Mouse (Mus musculus) c-Kit-positive CD71-negative TER-119-negative erythroid progenitor cells, embryonic 14.5 days (primary cell): Measurements from ENCODE around the gene Tprn.
A peak's percentile ranks its signal among the peaks of the same experiment; 100 is the strongest.

Experiments
- DNase-seq: peaks from one replicate; pipeline ENCODE4 v3.0.0-alpha.2; 2013; ENCODE audit warnings: low read depth

The Tprn gene

DNA sequence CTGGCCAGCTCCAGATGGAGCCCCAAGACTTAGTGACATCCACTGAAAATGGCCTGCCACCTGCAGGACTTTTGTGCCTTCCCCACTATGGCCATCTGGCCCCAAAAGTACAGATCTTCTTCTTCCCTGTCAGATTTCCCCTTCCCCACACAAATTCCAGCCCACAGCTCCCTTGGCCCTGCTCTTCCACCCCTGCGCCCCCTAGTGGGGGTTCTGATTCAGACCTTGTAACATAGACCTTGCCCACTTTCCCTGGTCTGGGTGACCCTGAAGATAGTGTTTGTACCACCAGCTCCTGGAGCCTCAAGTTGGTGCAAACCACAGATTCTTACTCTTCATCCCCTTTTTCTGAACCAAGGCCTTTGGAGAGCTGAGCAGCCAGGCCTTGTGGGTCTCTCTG, 30.4 kb downstream of the Tprn start:
- peak; percentile 63 for DNase-seq

DNA sequence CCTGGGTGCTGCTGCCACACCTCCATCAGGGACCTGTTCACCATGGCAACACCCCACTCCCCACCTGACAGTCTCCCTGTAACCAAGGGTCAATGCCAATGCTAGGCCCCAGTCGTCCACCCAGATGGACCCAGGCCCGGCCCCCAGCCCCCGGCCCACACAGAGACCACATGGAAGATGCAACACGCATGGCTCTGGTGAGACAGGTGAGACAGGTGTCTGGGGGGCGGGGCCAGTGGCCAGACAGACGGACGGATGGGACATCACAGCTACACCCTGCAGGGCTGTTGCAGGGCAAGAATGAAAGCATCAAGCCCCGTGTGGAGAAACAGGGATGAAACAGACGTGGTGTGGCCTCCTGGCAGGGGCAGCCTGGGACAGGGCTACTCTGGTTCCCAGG, 31.3 kb downstream of the Tprn start:
- DNase-seq: no peak

- DNase-seq: no peak
Measured at GRCm38 (mm10) chr2:25297093-25297492, 34.7 kb downstream of the Tprn start.

DNA sequence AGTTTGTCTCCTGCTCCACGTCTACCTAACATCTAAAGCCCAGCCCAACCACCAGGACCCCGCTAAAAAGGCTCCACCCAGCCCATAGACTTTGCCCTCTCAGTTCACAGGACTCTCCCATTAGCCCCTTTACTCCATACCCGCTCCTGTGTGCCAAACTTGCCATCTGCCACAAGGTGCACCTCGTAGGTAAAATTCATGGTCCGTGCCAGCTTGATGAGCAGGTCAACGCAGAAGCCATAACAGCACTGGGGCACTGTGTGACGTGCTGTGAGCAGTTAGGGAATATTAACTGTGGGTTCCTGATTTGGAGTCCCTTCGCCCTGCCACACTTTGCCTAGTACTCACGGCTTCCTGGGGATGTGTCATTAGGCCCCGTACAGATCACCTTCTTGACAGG, 35.6 kb downstream of the Tprn start:
- DNase-seq: no peak

DNA sequence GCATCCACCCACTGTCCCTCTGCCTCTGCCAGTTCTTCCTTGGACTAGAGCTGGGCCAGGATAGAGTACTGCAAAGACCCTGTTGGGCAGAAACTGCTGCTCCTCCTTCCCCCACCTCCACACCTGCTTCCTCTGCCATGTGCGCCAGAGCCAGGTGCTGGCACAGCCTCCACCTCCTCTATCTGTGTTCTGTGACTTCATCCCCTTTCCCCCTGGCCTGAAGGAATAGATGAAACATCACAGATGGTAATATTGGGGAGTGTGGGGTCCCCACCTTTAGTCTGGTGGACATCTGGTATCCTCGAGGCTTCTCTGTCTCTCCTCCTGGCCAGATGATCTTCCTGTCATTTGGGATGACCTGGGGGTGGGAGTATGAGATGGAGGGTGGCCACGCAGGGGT, 41.0 kb downstream of the Tprn start:
- no peak for DNase-seq

DNA sequence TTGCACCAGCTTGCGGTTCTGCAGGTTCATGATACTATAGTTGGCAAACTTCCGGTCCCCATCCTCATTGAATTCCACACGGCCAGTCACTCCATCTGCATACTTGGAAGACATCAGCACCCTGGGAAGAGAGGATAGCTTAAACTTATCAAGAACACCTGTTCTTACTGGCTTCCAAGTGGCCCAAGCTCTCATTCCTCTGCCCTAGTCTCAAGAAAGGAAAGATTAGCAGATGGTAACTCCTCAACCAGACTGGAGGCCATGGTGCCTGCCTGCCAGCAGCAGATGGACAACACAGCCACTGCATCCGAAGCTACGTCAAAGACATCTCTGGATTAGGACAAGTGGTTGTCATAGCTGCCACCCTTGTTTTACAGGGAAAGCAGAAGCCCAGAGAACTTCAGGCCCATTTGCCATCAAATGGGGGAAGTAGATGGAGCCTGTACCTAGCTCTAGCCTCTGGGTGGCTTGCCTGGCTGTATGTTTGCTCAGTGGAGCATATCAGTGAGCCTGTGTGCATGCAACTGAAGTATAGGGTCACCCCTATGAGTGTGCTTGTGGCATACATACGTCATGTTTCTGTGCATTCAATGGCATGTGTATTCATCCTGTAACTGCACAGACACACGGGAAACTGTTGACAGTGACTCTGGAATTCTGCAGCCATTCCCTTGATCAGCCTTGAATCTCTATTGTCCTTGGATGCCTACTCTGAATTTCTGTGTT, 41.7 kb downstream of the Tprn start:
- no peak for DNase-seq

DNA sequence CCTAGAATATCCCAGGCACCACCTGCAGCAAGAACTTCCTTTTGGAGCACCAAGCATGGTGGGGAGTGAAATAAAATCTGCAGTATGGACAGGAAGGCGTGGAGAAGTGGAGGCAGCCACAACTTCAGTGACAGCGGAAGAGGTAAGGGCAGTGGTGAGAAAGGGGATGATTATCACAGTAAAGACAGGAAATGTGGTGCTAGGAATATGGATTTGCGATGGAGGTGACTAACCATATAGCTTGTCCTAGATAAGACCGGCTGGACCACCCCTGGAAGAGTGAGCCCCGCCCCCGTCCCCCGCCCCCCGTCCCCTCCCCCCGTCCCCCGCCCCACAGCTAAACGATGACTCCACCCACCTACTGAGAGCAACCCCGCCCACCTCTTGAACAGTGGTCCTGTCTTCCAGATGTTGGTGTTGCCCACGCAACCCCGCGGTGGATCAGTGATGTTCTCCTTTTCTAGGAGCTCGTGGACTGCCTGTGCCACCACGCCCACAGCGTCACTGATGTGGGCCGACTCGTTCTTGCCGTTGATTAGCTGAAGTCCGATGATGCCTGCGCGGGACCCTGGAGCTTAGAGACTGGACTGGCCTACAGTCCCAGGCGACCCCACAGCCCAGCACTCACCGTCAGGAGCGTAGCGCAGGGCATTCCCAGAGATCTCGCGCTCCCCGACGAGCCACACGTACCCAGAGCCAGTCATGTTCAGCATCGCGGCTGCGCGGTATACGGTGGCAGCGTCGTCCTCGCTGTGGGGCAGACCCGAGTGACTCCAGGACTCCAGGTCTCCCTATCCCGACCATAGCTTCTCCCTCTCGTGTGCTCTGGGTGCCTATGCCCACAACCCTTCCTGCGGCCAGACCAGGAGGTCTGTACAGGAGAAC, 42.5 kb downstream of the Tprn start:
- peak; percentile 36 for DNase-seq

GRCm38 (mm10) chr2:25305587-25306359, 43.4 kb downstream of the Tprn start:
- no peak for DNase-seq

GRCm38 (mm10) chr2:25310180-25310579, 47.8 kb downstream of the Tprn start:
- DNase-seq: no peak

GRCm38 (mm10) chr2:25310969-25311368, 48.6 kb downstream of the Tprn start:
- no peak for DNase-seq

- DNase-seq: no peak
Measured at GRCm38 (mm10) chr2:25311491-25311891, 49.1 kb downstream of the Tprn start.

GRCm38 (mm10) chr2:25318119-25318966, 55.9 kb downstream of the Tprn start:
- no peak for DNase-seq

GRCm38 (mm10) chr2:25318971-25319773, 56.8 kb downstream of the Tprn start, which contains the start of gene Grin1:
Grin1 (minus strand) TSS chr2:25319187.
- DNase-seq: peak; percentile 71
